Mouse (Mus musculus) ES-E14 (cell line): Measurements from ENCODE around the gene Ctrc.

Experiments
- CHD2 ChIP-seq: IDR thresholded peaks from 2 replicates; pipeline ENCODE4 v1.6.1; 2014; ENCODE audit warnings: mild to moderate bottlenecking, low read depth, low read length, inconsistent platforms
- HCFC1 ChIP-seq: IDR thresholded peaks from 2 replicates; pipeline ENCODE4 v1.6.1; 2012; ENCODE audit warnings: low read length, inconsistent platforms, borderline replicate concordance; ENCODE audit not compliant: insufficient read depth
- MAFK ChIP-seq: IDR thresholded peaks from 2 replicates; pipeline ENCODE4 v1.6.1; 2014; ENCODE audit warnings: mild to moderate bottlenecking, low read depth, low read length, inconsistent platforms; ENCODE audit not compliant: insufficient read depth
- ZC3H11A ChIP-seq: IDR thresholded peaks from 2 replicates; pipeline ENCODE4 v1.6.1; 2012; ENCODE audit warnings: low read depth, mild to moderate bottlenecking, inconsistent platforms, low read length, borderline replicate concordance
- ZNF384 ChIP-seq: IDR thresholded peaks from 2 replicates; pipeline ENCODE4 v1.6.1; 2012; ENCODE audit warnings: low read depth, low read length, inconsistent platforms

DNA sequence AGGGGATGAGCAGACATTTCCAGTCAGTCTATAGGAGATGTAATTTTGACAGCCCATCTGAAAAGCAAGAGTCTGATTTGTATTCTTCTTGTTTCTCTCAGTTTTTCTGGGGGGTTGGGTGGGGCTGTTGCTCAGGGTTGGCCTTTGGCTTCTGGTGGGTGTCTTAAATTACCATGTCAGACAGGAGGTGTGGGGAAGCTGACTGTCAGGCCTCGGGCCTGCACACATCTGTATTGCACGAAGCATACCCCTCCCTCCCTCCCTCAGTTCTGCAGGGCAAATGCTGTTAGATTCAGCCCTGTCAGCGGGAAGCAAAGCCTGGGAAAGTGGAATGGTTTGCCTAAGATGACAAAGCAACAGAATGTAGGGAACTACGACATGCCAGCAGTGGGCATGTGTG lies 49.2 kb downstream of the Ctrc start:
- TF ChIP-seq CHD2 (no peak), ZC3H11A (no peak), ZNF384 (no peak), MAFK (no peak), HCFC1 (no peak)
